Mouse (Mus musculus): ENCODE measurements at regions not wholly inside any gene's neighbourhood (a gene's known extent, or its start where the extent isn't known, plus 50 kb on each side); places are given as distances from the start of the nearest gene placed in this dataset.

DNA sequence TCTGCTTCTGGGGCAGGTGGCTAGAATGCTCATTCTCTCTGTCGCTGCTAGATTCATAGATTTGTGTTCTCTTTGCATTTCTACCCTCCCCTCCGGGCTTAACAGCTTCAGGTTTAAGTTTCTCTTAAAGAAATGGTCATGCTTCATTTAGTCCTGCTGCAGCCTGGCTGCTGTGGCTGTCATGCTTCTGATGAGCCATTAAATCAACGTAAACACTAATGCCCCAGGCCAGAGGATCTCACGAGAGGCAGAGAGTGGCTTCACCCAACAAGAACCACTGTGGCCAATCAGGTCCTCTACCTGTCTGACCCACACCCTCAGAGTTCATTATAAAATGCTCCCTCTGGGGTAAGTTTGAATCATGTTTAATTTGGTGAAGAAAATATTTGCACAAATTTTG is 173.0 kb upstream of the Zbtb20 start:
- intact Hi-C loops (cut with DNase I) = no loop called here
- DNase-seq = no peak

DNA sequence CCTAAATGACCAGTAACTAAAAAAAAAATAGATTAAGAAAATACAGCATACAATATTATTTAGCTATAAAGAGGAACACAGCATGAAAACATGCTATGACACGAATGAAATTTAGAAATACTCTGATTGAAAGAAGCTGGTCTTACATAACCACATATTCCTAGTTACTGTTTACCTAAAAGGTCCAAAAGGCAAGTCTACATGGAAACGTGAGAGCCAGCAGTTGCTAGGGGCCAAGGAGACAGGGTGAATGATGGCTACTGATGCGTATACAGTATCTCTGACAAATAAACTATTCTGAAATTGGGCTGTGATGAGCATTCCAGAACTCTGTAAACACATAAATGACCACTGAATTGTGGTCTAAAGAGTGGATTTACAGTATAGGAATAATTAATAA is 194.5 kb upstream of the Zbtb20 start:
- DNase-seq = no peak
- intact Hi-C loops (cut with DNase I) = no loop called here

DNA sequence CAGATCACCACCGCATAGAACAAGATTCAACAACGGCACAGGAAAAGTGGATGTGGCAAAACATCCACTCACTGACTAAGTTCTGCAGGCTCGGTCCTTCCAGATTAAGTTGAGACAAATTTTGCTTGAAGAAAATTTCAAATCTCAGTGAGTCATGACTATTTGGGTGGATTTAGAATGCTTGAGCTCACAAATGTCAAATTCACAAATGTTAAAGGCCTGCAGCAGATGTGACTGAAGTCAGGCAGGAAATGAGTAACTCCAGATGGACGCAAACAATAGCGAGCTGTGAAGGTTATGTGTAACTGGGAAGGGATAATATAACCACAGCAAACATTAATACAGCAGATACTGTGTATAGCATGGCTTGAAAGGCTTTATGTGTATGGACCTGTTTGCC is 198.5 kb upstream of the Zbtb20 start:
- intact Hi-C loops (cut with DNase I) = no loop called here
- DNase-seq = no peak

DNA sequence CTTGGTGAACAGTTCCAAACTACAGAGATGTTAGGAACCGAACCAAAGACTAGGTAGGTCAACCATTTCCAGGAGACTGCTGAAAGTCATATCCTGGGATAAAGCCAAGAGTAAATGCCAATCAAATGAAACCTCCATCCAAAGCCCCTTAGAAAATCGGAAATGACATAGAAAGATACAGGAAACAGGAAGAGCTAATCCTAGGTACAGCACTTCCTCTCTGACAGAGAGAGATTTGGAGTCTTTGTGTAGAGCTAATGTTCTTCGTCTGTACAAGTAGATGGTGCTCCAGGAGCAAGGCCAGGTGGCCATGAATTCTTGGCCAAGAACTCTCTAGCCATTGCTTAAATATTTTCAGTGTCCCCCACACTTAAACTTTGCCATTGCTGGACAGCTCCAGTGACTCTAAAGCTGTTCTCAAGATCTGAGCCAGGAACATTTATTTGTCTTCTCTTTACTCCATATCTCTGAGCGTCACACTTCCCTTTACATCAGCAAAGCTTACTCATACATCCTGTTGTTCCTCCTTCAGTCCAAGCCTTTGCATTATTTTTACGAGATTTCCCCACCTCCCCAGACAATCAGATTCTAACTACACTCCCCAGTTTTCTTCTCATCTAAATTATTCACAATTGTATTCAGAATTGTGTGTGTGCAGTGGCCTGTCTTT is 199.1 kb upstream of the Zbtb20 start:
- intact Hi-C loops (cut with DNase I) = no loop called here
- no peak for DNase-seq

DNA sequence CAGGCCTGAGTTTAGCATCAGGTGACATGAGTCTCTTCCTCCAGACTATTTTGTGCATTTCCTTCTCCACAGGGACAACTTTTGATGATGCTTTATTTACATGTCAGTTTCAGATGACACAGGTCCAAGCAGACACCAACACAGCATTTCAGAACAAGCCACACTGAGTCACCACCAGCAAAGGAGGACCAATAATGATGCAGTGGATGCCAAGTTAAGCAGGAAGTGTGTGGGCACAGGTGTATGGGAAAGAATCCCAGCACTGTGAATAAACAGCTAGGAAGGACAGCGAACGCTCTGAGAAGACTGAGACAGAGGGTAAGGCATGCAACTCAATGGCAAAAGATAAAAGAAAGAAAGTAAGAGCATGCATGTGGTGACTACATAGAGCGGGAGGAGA is 200.7 kb upstream of the Zbtb20 start:
- no peak for DNase-seq
- intact Hi-C loops (cut with DNase I) = no loop called here

DNA sequence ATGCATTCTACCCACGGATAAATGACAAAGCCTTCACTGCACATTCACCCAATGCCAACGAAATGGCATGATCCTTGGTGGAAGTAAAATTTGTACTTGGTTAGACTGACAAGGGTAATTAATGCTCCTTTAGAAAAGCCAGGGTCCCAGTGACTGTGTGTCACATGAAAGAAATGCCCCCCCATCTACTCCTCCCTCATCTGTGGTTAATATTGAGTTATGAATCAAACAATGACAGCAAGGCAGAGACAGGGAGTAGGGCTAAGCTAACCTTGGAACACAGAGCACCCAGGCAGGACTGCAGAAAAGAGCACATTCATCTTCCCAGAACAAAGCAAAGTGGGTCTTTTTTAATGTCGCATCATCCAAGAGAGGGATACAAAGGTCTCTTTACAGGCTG is 209.1 kb upstream of the Zbtb20 start:
- DNase-seq = no peak
- intact Hi-C loops (cut with DNase I) = no loop called here

DNA sequence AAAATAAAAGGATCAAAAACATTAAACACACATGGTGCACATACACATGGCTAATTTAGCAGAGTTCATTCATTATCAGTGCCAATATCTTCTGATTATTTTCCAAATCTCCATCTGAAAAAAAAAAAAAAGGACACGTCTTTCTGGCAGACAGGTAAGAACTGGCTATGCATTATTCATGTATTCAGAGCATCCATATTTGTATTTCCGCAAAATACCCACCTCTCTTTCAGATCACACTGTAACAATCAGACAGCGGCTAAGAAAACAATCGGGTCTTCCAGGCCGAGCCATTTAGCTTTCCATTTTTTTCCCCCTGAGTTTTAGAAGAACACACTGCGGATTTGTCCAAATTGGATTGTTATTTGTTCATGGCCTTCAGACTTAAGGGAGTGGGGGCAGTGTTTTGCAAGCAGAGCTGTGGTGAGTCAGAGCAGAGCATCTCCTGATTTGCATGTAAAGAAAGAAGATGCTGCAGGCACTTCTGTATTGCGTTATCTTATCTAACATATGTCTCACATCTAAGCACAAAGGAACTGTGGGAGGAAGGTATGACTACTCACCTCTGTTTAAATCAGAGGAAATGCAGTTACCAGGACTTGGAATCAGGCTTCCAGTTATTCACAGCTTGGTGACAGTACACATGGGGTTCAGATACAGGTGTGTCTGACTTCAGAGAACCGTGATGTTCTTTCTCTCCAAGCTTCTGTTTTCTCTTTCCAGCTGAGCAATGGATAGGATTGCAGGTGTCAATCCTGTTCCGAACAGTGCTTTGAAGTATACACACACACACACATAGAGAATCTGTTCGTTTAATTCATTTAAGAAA is 223.6 kb upstream of the Zbtb20 start:
- no peak for DNase-seq
- intact Hi-C loops (cut with DNase I) = no loop called here

DNA sequence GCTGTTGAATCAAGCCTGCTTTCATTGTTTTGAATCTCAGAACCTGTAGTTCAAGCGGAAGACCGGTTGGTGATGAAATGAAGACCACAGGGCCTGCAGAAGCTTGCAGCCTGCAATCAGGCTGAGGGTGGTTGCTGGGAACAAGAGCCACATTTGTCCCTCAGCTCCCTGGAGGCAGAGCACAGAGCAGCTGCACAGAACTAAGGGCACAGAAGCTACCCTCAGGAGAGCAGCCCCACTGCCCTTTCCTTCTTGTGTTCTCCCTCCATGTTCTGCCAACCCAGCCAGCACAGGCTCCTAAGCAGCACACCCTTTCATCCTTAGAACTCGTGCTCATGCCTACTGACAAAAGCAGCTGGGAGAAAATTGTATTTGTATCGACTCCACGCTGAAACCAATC is 225.9 kb upstream of the Zbtb20 start:
- peak; percentile 2 for DNase-seq
- intact Hi-C loops (cut with DNase I) = no loop called here

DNA sequence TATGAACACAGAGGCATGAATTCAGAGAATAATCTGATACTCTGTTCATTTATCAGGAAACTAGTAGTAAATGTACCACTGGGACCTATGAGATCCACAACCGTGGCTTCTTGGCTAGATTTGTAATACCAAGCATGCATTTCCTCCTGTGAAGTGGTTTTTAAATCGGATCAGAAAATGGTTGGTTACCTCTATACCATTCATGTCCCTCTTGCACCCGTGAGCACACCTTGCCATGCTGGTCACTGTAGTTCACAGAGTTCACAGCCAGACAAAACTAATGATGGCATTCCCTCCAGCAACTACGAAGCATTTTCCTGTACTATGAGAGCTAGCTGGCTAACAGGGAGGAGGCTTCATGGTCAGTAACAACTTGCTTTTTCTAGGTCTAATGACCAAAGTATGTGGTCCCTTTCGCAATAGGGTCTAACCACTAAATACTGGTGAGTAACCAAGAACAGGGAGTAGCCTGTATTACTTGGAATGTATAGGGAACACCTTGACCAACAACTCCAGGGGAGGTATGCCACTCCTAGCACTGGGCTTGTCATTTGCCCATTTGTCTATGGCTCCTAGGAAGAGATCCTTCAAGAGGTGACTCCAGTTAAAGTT is 227.0 kb upstream of the Zbtb20 start:
- intact Hi-C loops (cut with DNase I) = no loop called here
- DNase-seq = no peak

DNA sequence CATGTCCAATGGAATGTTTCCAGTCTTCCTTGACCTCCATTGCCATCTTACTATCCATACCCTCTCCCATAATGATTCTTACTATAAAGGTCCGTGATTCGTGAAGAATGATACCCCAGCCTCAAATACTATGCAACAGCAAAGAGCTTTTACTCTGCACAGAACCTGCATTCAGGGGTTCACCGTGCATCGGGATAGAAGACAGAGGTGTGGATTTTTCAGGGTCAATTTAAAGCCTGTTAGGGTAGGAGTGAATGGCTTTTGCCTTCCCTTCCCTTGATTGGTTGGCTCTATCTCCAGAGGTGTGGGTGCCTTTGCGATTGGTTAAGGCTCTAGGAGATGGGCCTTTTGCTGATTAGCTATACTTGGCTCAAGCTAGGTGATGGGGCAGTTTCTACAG is 227.9 kb upstream of the Zbtb20 start:
- intact Hi-C loops (cut with DNase I) = no loop called here
- DNase-seq = no peak

DNA sequence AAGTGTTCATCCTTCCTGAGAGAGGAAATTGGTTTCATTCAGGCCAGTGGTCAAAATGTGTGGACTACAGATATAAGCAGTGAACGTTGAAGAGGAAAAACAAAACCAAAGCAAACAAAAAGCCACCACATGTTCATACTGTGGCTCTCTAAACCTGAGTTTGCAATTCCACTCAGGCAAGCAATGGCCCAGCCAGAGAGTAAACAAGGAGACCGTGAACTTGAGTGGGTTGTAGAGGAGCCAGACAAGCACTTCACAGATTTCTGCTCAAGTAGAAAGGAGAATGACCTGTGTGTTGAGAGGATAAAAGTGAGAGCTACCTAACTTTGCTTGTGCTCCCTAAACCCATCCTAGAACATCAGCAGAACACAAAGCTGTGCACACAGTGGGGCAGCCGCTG is 239.9 kb upstream of the Zbtb20 start:
- no peak for DNase-seq
- intact Hi-C loops (cut with DNase I) = no loop called here

DNA sequence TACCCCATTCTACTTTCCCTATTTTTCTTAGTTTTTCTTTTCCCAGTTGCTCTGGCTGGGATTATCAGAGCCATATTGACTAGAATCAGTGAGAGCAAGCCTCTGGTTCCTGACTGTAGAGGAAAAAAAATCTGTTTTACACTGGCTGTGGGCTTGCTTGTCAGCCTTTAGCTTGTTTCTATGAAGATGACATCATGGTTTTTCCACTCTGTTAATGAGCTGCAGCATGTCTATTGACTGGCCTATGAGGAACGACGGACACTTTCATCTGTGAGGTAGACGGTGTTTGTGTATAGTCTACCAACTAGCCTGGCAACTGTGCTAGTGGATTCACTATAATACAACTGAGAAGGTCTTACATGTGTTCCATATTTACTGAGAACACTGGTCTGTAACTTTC is 248.0 kb upstream of the Zbtb20 start:
- no peak for DNase-seq
- intact Hi-C loops (cut with DNase I) = no loop called here

DNA sequence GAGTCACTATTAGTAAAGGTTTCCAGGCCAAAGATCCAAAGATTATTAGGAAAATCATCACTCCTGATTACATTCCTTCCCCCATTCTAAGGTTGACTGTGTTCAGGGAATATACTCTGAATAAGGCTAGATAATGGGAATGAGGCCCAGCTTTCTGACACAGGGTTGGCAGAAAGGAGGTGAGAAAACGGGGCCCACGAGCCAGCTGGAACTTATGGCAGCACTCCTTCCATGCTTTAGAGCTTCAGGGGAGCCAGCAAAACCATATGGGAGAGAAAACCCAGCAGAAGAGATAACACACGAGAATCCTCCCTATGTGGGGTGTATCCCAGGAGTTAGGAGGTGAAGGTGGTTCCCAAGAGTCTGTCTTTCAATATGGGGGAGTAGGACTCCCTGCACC is 259.8 kb upstream of the Zbtb20 start:
- no peak for DNase-seq
- intact Hi-C loops (cut with DNase I) = loop anchor here (10.0 kb wide), 1 partner anchor 99 kb away; no protein-coding TSS in a partner anchor

DNA sequence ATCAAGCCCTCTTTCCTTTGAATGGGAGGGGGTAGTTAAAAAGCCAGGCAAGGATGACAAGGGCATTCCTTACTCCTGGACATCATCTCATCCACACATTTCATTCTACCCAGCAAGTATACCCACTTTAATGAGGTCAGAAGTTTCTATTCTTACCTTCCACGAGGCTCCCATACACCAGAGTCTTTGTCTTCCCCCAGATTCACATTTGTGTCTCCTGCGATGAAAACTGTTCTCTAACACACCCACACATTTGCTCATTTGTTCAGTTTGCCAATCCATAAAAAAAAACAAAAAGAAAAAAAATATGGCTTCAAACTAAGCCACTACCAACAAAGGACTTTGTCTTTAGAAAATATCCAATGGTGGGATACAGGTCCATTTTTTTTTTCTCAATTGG is 263.7 kb upstream of the Zbtb20 start:
- no peak for DNase-seq
- intact Hi-C loops (cut with DNase I) = loop anchor here (10.0 kb wide), 1 partner anchor 103 kb away; no protein-coding TSS in a partner anchor

DNA sequence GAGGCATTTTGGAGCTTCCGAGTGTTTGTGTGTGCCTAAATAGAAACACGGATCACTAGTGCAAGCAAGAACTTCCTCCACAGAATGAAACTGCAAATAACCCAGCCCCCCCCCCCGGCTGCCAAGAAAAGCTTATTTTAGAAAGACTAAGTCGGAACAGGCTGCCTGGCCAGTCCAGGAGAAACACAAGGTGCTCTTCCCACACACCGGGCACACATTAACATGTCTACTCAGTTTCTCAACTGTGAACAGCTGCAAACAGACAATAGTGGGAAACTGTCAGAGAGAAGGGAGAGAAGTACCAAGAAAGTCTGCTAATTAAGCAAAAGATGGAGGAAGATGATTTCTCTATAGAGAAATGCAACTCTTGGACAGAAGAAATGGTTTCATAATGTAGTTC is 267.3 kb upstream of the Zbtb20 start:
- intact Hi-C loops (cut with DNase I) = no loop called here
- no peak for DNase-seq

DNA sequence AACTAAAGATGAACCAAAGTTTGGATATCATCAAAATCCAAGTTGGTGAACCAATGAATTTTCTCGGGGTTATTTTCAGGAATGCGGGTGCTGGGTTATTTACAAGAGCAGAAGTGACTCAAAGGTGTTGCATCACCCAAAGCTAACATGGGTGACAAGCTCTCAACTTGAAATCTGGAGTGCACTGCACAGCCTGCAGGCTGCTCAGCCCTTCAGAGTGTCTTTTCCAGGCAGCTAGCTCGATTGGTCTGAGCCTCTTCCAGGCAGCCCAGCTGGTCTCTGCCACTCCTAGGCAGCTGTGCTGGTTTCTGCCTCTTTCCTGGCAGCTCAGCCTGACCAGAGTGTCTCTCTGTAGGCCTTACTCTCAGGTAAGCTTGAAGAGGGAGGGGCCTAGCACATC is 251.9 kb upstream of the Gap43 start:
- no peak for DNase-seq
- intact Hi-C loops (cut with DNase I) = no loop called here

DNA sequence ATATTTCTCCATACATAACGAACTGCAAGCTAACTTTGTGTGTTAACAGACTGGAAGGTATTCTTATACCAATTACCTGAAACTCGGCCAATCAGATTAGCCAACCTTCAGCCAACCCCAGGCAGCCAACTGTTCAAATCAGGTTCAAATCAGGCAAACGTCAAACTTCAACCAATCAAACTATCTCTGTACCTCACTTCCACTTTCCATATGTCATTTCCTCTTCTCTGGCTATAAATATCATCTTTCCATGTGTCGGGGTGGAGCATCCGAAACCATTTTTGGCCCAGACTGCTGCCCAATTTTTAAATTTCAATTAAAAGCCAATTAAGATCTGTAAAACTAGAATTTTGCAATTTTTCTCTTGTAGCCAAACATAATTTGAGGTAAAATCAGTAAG is 251.1 kb upstream of the Gap43 start:
- intact Hi-C loops (cut with DNase I) = no loop called here
- DNase-seq = no peak

DNA sequence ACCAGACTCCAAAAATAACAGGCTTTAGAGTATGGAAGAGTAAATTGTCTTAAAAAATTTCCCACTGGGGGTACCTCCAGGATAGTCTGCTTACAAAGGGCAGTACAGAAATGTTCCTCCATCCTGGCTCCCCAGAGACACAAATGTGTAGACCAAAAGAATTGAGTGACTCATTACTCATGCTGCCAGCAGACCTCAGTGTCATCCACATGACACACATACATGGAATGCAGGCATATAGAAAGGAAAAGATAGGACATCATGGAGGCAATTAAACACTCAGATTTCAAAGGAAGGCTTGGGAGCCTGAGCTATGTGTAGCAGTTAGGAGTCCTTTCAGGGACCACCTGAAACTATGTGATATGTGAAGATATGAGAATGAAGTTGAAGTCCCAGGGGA is 245.7 kb upstream of the Gap43 start:
- intact Hi-C loops (cut with DNase I) = no loop called here
- DNase-seq = no peak

DNA sequence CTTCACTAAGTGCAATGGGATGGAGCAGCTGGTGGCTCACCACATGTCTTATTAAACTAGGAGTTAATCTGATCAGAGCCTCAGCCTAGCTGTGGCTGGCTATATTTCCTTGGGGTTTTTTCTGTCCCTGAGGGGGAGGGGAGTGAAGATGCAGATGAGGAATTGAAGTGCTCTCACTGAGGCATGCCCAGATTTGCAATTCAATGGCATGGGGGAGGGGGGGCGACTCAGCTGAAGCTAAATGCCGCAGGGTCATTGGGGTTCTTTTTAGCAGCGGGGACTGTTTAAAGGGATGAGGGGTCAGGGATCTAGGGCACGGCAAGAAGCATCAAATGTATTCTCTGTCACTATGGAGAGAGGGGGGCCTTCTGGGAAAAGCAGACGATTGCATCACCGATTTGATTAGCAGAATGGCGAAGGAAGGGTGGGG is 235.1 kb upstream of the Gap43 start:
- DNase-seq = peak; percentile 34
- intact Hi-C loops (cut with DNase I) = no loop called here

DNA sequence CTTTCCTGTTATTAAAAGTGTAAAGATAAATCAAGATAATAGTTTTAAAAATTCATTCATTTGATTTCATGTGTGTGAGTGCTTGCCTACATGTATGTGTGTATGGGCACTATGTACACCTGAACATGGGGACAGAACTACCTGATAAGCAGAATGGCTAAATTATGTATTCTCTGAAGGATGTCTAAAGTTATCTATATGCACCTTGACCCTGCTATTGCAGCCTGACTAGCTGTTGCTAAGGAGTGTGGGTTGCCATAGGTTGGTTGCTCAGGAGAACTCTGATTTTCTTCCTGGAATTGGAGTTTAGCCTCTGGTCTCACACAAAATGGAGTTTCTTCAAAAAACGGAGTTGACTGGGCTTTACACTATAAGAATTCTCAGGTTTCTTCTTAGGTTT is 234.5 kb upstream of the Gap43 start:
- intact Hi-C loops (cut with DNase I) = no loop called here
- DNase-seq = no peak

DNA sequence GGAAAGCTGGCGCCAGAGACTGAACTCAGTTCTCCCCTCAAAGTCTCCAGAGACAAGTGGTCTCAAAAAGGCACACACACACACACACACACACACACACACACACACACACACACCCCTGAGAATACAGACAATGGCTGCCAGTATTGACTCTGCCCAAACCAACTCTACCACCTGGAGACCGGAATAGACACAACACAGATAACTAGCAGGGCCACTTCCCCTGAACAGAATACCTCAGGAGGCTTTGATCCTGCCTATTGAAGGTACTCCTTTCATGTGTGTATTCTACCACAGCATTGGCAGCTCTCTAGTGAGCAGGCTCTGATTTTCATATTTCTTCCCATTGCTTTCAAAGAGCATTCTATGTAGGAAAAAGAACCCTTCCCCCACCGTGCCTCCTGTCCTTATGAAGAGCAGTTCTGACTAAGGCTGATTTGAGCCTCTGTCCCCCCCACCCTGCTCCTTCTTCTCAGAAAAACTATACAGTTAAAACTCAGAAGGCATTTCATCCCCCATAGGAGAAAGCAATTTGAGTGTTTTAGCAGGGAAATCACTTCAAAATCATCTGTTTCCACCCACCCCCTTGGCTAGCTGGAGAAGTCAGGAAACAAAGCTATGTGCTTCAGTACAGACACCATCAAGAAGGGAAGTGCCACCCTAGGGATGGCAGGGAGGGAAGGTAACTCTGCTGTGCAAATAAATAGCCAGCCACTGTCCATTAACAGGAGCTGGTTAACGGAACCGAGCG is 230.0 kb upstream of the Gap43 start:
- DNase-seq = no peak
- intact Hi-C loops (cut with DNase I) = no loop called here
